Mouse (Mus musculus) erythroid progenitor cell, adult 5-6 weeks (primary cell): Measurements from ENCODE around the gene Cd180. TPM values are rescaled to one million over a fixed set of nuclear protein-coding genes. Genes with fewer than 3 reads are reported as not detected.

ENCODE experiments used
- ATAC-seq: replicated peaks from 2 replicates; pipeline ENCODE4 v1.8.0; 2016; ENCODE audit warnings: moderate number of reproducible peaks, mild to moderate bottlenecking, moderate TSS enrichment, inconsistent platforms; ENCODE audit not compliant: poor library complexity, low FRiP score, severe bottlenecking
- total RNA-seq, 2 experiments: library from RNA; stranded (forward) in 1 of 2; stranded (reverse) in 1 of 2; fragments of 150-400 nt in 1 of 2; fragments of 186-747, 209-891 nt in 1 of 2; gene quantifications; 2 replicates each; pipeline versions ENCODE4 v1.2.3 to v1.2.4; 2015 to 2017; ENCODE audit warnings: low replicate concordance in 2 of 2

The Cd180 gene
- total RNA-seq, 2 experiments from 2014 or later: 1.7 to 23.5 TPM

DNA sequence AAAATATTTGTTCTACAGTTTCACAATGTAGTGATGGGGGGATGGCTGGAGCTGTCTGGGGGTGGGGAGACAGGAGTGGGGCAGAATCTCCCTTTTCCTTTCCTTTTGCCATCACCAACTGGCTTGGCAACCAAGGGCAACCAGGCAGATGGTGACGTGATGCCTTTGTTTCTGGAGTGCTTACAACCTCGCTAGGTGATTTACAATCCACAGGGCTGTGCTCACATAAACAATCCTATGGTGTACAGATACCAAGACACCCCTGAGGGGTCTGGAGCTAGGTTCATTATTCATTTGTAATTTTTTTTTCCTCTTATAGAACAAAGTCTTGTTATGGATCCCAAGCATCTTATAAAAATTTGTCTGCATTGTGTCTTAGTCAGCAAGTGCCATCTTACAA lies 39.7 kb downstream of the Cd180 start:
- no peak for ATAC-seq

- ATAC-seq: no peak
Measured at GRCm38 (mm10) chr13:102737811-102738210, 44.5 kb downstream of the Cd180 start.

GRCm38 (mm10) chr13:102739720-102740535 lies 46.6 kb downstream of the Cd180 start:
- no peak for ATAC-seq

GRCm38 (mm10) chr13:102744481-102745269 lies 51.3 kb downstream of the Cd180 start:
- ATAC-seq: peak; percentile 64; the same call in 1 of the 2 replicates

DNA sequence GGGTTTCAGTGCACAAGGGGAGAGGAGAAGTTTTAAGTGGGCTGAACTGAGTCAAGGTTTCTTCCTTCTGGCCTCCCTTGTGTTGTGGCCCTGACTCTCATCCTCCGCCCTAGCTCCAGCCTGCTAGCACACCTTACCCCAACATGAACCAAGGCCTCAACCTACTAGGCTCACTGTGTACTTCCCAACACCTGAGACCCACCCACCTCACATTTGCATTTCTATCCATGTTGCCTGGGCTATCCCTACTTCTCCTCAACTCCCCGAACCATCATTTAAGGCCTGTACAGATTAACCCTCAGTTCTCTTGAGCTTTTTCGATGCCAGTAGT lies 51.9 kb downstream of the Cd180 start:
- ATAC-seq: peak; percentile 25; the same call in 1 of the 2 replicates

DNA sequence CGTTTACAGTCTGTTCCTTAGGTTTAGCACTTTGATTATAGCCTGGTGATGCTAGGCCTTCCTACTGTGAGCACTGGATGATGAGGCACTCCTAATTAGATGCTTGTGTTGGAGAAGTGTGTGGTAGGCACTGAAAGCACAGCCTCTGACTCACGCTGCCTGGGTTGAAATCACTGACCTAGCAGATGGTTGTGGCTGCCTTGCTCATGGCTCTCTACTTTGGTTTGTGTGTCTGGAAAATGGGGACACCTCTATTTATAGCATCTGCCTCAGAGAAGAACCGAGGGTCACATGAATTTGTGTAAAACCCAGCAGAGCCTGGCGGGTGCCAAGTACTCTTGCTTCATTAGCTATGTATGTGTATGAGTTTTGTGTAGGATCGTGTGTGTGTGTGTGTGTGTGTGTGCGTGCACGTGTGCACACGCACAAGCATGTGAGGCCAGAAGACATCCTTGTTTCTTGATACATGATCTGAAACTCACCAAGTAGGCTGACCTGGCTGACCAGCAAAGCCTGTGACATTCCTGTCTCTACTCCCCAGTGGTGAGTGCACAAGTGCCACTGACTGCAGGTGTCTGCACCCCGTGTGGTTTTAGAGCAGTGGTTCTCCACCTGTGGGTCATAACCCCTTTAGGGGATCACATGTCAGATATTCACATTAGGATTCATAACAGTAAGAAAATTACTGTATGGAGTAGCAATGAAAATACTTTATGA lies 52.4 kb downstream of the Cd180 start:
- ATAC-seq: no peak

DNA sequence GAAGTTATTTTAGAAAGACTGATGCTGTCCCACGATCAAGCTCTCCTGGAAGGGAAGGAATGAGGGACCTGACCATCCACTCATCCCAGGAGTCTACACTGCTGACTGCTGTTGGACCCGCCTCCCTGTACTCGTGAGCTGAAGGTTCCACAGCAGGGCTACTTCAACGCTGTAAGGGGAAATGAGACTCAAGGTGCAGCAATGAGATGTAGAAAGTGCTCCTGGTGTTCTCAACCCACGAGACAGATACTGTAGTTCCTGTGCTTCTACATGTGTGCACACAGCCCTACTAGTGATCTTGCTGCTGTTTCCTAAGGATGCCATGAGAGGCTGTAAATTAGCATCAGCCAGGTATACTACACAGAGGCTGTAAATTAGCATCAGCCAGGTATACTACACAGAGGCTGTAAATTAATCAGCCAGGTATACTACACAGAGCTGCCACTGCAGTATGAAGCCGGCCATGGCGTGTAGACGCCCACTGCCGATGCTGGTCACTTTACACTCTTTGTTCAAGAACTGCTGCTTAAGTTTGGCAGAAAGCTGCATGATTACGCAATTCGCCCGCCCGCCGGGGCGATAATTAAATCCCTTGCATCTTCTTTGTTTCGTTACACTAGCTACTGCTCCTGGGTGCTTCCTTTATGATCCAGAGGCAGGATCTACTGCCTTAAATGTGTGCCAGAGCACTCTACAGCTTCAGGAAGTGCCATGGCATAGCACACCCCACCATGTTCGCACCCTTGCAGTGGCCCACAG lies 53.6 kb downstream of the Cd180 start:
- ATAC-seq: no peak

GRCm38 (mm10) chr13:102749194-102749593 lies 55.8 kb downstream of the Cd180 start:
- ATAC-seq: no peak

DNA sequence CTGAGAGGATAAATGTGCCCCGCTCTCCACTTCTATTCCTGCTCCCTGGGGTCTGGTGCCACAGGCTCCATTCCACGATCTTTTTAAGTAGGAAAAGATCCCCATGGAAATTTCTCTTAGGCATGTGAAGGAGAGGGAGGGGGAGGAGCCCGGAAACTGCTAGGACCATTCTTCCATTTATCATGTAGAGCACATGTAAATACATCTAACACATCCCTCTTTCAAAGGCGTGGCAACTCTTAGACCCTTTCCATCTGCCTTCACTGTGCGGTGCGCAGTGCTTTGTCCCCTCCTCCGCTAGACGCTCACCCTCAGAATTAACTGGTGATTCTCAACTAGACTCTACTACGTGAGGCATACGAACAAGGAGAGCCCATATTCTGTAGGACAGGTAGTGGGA lies 56.5 kb downstream of the Cd180 start:
- ATAC-seq: no peak

- ATAC-seq: peak; percentile 82
Measured at GRCm38 (mm10) chr13:102753714-102754556, 60.6 kb downstream of the Cd180 start.

- ATAC-seq: no peak
Measured at GRCm38 (mm10) chr13:102755124-102755523, 61.8 kb downstream of the Cd180 start.

- no peak for ATAC-seq
Measured at GRCm38 (mm10) chr13:102756071-102756470, 62.7 kb downstream of the Cd180 start.

DNA sequence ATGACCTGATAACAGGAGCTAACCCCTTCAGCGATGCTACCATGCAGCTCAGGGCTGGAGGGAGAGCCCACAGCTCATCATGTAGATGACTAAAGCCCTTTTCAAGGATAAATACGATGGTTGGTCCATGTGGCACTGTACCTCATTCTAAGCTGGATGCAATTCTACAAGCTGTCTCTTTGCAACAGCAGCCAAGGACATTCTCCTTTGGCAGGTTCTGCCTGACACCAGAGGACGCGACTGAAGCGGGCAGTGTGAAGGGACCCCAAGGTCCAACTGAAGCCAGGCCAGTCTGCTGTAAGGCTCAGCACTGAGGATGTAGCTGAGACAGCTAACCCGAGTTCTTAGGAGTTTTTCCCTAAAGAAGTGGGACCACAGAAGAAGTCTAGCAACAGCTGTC lies 64.7 kb downstream of the Cd180 start:
- ATAC-seq: no peak

- ATAC-seq: no peak
Measured at GRCm38 (mm10) chr13:102761410-102761809, 68.1 kb downstream of the Cd180 start.

DNA sequence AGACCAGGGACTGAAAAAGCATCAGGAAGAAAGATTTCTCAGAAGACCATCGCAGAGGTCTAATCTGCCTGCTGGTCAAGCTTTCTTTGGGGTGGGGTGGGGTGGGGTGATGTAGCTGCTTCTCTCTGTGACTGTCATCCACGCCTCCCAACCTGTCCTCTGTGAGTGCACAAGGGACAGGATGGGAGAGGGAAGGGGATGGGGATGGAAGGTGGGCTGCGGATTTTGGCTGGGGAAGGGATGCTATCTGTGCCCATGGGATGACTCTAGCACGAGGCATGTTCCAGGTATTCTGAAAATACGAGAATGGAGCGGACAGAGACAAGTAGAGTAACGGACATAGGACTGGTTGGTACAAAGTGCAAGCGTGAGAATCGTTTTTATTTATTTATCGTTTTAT lies 68.8 kb downstream of the Cd180 start:
- no peak for ATAC-seq

DNA sequence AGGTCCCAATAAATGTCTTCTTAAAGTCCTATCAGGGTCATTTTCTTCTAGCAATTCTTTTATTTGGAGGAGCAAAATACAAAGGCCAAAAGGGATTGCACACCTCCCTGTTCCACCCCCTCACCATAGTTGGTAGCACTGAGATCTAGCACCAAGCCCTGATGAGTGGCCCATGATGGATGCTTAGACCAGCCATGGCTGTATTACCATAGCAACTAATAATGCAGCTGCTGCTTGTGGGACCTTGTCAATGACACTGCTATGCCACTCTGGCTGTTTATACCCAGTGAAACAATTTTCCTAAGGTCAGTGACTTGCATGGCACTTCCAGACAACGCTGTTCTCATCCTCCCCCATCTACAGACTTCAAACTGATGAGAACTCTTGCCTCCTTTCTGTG lies 70.9 kb downstream of the Cd180 start:
- no peak for ATAC-seq

- no peak for ATAC-seq
Measured at GRCm38 (mm10) chr13:102765216-102765615, 71.9 kb downstream of the Cd180 start.

- ATAC-seq: no peak
Measured at GRCm38 (mm10) chr13:102767110-102767509, 73.8 kb downstream of the Cd180 start.

DNA sequence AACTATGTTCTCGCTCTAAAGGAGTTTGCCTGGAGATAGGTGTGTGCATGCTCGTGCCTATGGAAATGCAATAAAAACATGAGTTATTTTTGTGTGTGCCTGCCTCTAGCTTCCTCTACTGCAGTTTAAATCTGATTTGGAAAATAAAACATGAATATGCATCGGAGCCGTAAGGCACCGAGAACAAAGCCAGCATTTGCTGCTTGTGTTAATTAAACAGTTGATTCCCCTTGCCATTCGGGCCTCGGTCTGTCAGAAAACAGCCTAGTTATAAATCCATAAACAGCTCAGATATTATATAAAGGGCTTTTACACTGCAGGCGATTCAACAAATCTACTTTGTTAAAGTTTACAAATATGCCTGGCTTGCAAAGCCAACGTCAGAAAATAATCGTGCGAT lies 75.2 kb downstream of the Cd180 start:
- ATAC-seq: no peak
